Mouse (Mus musculus) small intestine, adult 2 months (tissue): ENCODE results near the gene Erp44. TPM values are rescaled to one million over a fixed set of nuclear protein-coding genes. Genes with fewer than 3 reads are reported as not detected.

Source experiments
- H3K27ac ChIP-seq: fragments of 200-500 bp; 2 replicates; pipeline ENCODE4 v1.5.1; 2012; ENCODE audit warnings: low read depth, low read length, control low read depth, inconsistent platforms; ENCODE audit not compliant: insufficient read depth
- H3K27me3 ChIP-seq: fragments of 200-500 bp; 2 replicates; pipeline ENCODE4 v1.6.1; 2012; ENCODE audit warnings: mild to moderate bottlenecking, moderate library complexity, low read length, inconsistent platforms; ENCODE audit not compliant: control insufficient read depth, insufficient read depth
- H3K36me3 ChIP-seq: fragments of 200-500 bp; 2 replicates; pipeline ENCODE4 v1.6.1; 2012; ENCODE audit warnings: mild to moderate bottlenecking, low read length, control low read depth, inconsistent platforms; ENCODE audit not compliant: control insufficient read depth, insufficient read depth
- H3K4me1 ChIP-seq: fragments of 200-500 bp; 2 replicates; pipeline ENCODE4 v1.6.1; 2012; ENCODE audit warnings: low read length, inconsistent platforms, mixed read lengths; ENCODE audit not compliant: control insufficient read depth, insufficient read depth, insufficient read length
- H3K4me3 ChIP-seq: fragments of 200-500 bp; 2 replicates; pipeline ENCODE4 v1.5.1; 2012; ENCODE audit warnings: low read depth, mild to moderate bottlenecking, control low read depth, inconsistent platforms, low read length, moderate library complexity
- CTCF ChIP-seq: fragments of 200-500 bp; IDR thresholded peaks from 2 replicates; pipeline ENCODE4 v1.5.1; 2012; ENCODE audit warnings: low read depth, mild to moderate bottlenecking, control low read depth, inconsistent platforms, low read length, moderate library complexity, mixed read lengths; ENCODE audit not compliant: insufficient replicate concordance, insufficient read length; ENCODE audit errors: extremely low read depth
- POLR2A ChIP-seq: fragments of 200-500 bp; IDR thresholded peaks from 2 replicates; pipeline ENCODE4 v1.6.1; 2012; ENCODE audit warnings: low read depth, mild to moderate bottlenecking, control low read depth, inconsistent platforms, low read length, moderate library complexity
- WGBS: fragments of 180-500 bp; shearing (Covaris S2); methylation state at CpG from one replicate; pipeline ENCODE4 v1.1.7; 2018; 5-methylcytosine and 5-hydroxymethylcytosine counted together
- polyA plus RNA-seq: library from polyadenylated mRNA; depleted of rRNA; stranded (reverse); fragments of >200 nt; gene quantifications from 2 replicates; pipeline ENCODE4 v1.2.3, GENCODE M21; 2012; rRNA removed

Gene Erp44
- polyA plus RNA-seq, 1 experiment = 6.9 TPM

GRCm38 (mm10) chr4:48155864-48156263, 123.5 kb downstream of the Erp44 start:
- 81% methylated on average over 1 of the region's 1 CpGs for WGBS
- H3K27ac ChIP-seq = no peak overlapping the region
- H3K36me3 ChIP-seq = peaks cover 2% of the 10 kb centered on the region; the same call in 1 of the 2 replicates
- H3K4me1 ChIP-seq = no peaks in the 10 kb centered on the region
- H3K27me3 ChIP-seq = no peaks in the 10 kb centered on the region
- no peak overlapping the region for H3K4me3 ChIP-seq
- TF ChIP-seq POLR2A (no peak), CTCF (no peak)

GRCm38 (mm10) chr4:48153229-48153628, 126.1 kb downstream of the Erp44 start:
- no peak for TF ChIP-seq POLR2A
- TF ChIP-seq CTCF = no peak
- no peaks in the 10 kb centered on the region for H3K27me3 ChIP-seq

GRCm38 (mm10) chr4:48149492-48149891, 129.9 kb downstream of the Erp44 start:
- no peak overlapping the region for H3K27ac ChIP-seq
- TF ChIP-seq CTCF = no peak
- no peaks in the 10 kb centered on the region for H3K27me3 ChIP-seq
- H3K4me1 ChIP-seq = no peaks in the 10 kb centered on the region
- H3K36me3 ChIP-seq = no peaks in the 10 kb centered on the region; the same call in 1 of the 2 replicates
- WGBS = 95% methylated on average over 2 of the region's 2 CpGs
- H3K4me3 ChIP-seq = no peak overlapping the region

More at GRCm38 (mm10) chr4:48153229-48153628, 126.1 kb downstream of the Erp44 start:
- Histone ChIP-seq H3K36me3 (no peaks in the 10 kb centered on the region; the same call in 1 of the 2 replicates), H3K4me1 (no peaks in the 10 kb centered on the region), H3K27ac (no peak overlapping the region), H3K4me3 (no peak overlapping the region)
- 98% methylated on average over 5 of the region's 5 CpGs for WGBS

Other genes with a start within 250 kb of the Erp44 start
- 2.2 and 3.9 TPM in 2 replicates for gene Nr4a3, start 234.4 kb downstream of the Erp44 start, polyA plus RNA-seq
- 1.0 and 2.0 TPM in 2 replicates for gene Stx17, start 154.6 kb downstream of the Erp44 start, polyA plus RNA-seq
- gene Invs, start 202 bp upstream of the Erp44 start, polyA plus RNA-seq = 1.8 and 2.2 TPM in 2 replicates
- gene Tex10, start 193.9 kb upstream of the Erp44 start, polyA plus RNA-seq = 1.5 and 3.0 TPM in 2 replicates